Mouse (Mus musculus) left cerebral cortex, postnatal 25 days (tissue): ENCODE measurements at regions not wholly inside any gene's neighbourhood (a gene's known extent, or its start where the extent isn't known, plus 50 kb on each side); places are given as distances from the start of the nearest gene placed in this dataset.

Experiments used
- DNase-seq, 2 experiments: peaks; one replicate each; pipeline ENCODE4 v3.0.0; 2022; ENCODE audit warnings: low spot score in 2 of 2, mixed read lengths in 1 of 2
- intact Hi-C: fragments of 180-260 bp; cut with DNase I; formaldehyde crosslinking; loops from one replicate; pipeline ENCODE4 v1.15.1; 2025

- intact Hi-C loops: no loop called here
- DNase-seq: no peak
These were observed 53.8 kb upstream of the Gnao1 start for GRCm38 (mm10) chr8:93755981-93756380.
